23 mouse cellular contexts compared by ENCODE assay signal in the genomic region with DNA sequence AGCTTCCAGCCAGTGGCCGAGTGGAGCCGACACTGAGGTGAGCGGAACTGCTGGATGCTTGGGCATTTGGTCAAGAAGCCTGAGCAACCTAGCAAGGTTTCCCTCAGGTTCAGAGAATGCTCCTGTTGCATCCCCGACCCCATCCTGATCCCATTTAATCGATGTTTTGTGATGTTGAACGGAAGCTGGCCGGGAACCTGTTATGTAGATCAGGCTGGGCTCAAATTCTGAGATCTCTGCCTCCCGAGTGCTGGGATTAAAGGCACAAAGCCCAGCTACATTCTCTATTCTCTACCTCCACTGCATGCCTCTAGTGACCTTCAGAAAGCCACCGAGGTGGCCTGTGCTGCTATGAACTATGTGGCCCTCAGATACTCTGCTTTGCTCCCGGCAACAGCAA. TPM values are rescaled to one million over a fixed set of nuclear protein-coding genes. Genes with fewer than 3 reads are reported as not detected.
DNase-seq lines count a peak whose midpoint lies in the region; TF ChIP-seq lines count a peak whose summit lies in the region.
"Had no signal": no experiment of that assay in that cellular context is flagged by ENCODE, and none has a peak within 500 bp of the region (broad histone marks: within the 10 kb centered on the region; RNA-seq: fewer than 3 reads in every experiment).

No protein-coding gene starts in this region.

- peaks cover 80% of the 10 kb centered on the region for H3K27me3 ChIP-seq in E14TG2a.4 (ENCODE audit: insufficient read depth, low read length)
- H3K27me3 ChIP-seq: forebrain, embryonic 15.5 days; Patski had no signal

- H3K36me3 ChIP-seq in E14TG2a.4 (ENCODE audit: insufficient read depth, low read length), result no peaks in the 10 kb centered on the region
- H3K36me3 ChIP-seq: embryonic facial prominence, embryonic 10.5 days; embryonic facial prominence, embryonic 12.5 days; forebrain, embryonic 15.5 days; G1E had no signal

- H3K9me3 ChIP-seq in E14TG2a.4 (ENCODE audit: low read length), result no peaks in the 10 kb centered on the region
- H3K9me3 ChIP-seq: embryonic facial prominence, embryonic 10.5 days; embryonic facial prominence, embryonic 12.5 days; forebrain, embryonic 13.5 days; forebrain, embryonic 15.5 days; G1E had no signal

- peak overlapping the region; percentile 50 for H3K4me3 ChIP-seq in E14TG2a.4 (replicated peaks; ENCODE audit: low read length)
- H3K4me3 ChIP-seq: embryonic facial prominence, embryonic 10.5 days; embryonic facial prominence, embryonic 12.5 days; forebrain, embryonic 13.5 days; forebrain, embryonic 15.5 days had no signal

- no peak for TF ChIP-seq CTCF in E14TG2a.4 (conservative IDR thresholded peaks at IDR 0.05; ENCODE audit: low read length)

- DNase-seq in ES-CJ7 (ENCODE audit: low read depth, low spot score), result peak; percentile 94
- peak; percentile 97 for DNase-seq in R1 (ENCODE audit: low read depth, low spot score)
- peak; percentile 92 for DNase-seq in ZHBTc4 (ENCODE audit: low read depth, low spot score)
- no peak for DNase-seq in T-cell, adult 2 months (ENCODE audit: low spot score)
- no peak for DNase-seq in urinary bladder, postnatal 4 days (ENCODE audit: low spot score in 2 of 2)
- DNase-seq in adrenal gland, adult 8-10 months, result no peak
- DNase-seq: adrenal gland, postnatal 10 days; adrenal gland, postnatal 25 days; B cell, adult 2 months; cerebellum, adult 11 months; cerebellum, adult 2 months; cerebellum, adult 9-10 months; cerebellum, postnatal 10 days; cerebellum, postnatal 25 days; forebrain, postnatal 0 days had no signal

- H3K4me1 ChIP-seq in E14TG2a.4 (replicated peaks; ENCODE audit: low read depth, low read length), result peaks cover 78% of the 10 kb centered on the region

RNA-seq across cellular contexts. Expression of gene Lrtm2, which starts 5.8 kb away (rescaled TPM):
- under 1 TPM in 3 of 4 experiments, not detected in 1; 0.17 to 0.34 (median 0.24) TPM for total RNA-seq in adrenal gland, adult 8-10 months (2022)
- total RNA-seq: adrenal gland, postnatal 25 days; CH12.LX had no signal

Comparison
In these comparisons a context has a peak if more than half of its experiments do, and no peak if none do; other contexts are left out.
1. DNase-seq: peak in ES-CJ7 (single experiment), R1 (single experiment) and ZHBTc4 (single experiment); none in T-cell, adult 2 months (single experiment), urinary bladder, postnatal 4 days (0 of 2) and adrenal gland, adult 8-10 months (single experiment).